Mouse (Mus musculus) central nervous system, embryonic 18 days (tissue): ENCODE results near the gene Mcemp1. TPM values are rescaled to one million over a fixed set of nuclear protein-coding genes. Genes with fewer than 3 reads are reported as not detected.

Experiments
- polyA plus RNA-seq: library from polyadenylated mRNA; depleted of rRNA; stranded (reverse); fragments of >200 nt; gene quantifications from 2 replicates; pipeline ENCODE4 v1.2.3, GENCODE M21; 2012; rRNA removed

Gene Mcemp1
- polyA plus RNA-seq, result 0.27 and 0.28 TPM in 2 replicates

GRCm38 (mm10) chr8:3665507-3665906 lies at the start of gene Mcemp1:
Gene Mcemp1 (plus strand): TSS chr8:3665754.

GRCm38 (mm10) chr8:3621199-3621970 lies 44.2 kb upstream of the Mcemp1 start, which contains the start of the genes Xab2 and Pet100:
Gene Xab2 (minus strand): TSS chr8:3621316.
Gene Pet100 (plus strand): TSS chr8:3621548.

GRCm38 (mm10) chr8:3625445-3625844 lies 40.1 kb upstream of the Mcemp1 start, which contains the start of gene Pcp2:
Gene Pcp2 (minus strand): TSS chr8:3625545.

GRCm38 (mm10) chr8:3630647-3631477 lies 34.7 kb upstream of the Mcemp1 start, which contains the start of gene Stxbp2:
Gene Stxbp2 (plus strand): TSS chr8:3630955.

GRCm38 (mm10) chr8:3655526-3655925 lies 10.0 kb upstream of the Mcemp1 start, which contains the start of gene Retn:
Gene Retn (plus strand): TSS chr8:3655770.

GRCm38 (mm10) chr8:3671980-3672491 lies 6.5 kb downstream of the Mcemp1 start, which contains the start of gene Fcor:
Gene Fcor (minus strand): TSS chr8:3672362.

GRCm38 (mm10) chr8:3676131-3676992 lies 10.8 kb downstream of the Mcemp1 start, which contains the start of gene Trappc5:
Gene Trappc5 (plus strand): TSS chr8:3676299.

GRCm38 (mm10) chr8:3694121-3694520 lies 28.6 kb downstream of the Mcemp1 start, which contains the start of gene Fcer2a:
Gene Fcer2a (minus strand): TSS chr8:3694175.

Other genes starting within 250 kb of the Mcemp1 start
- 2.4 and 2.9 TPM in 2 replicates for gene Pex11g, start 198.1 kb upstream of the Mcemp1 start, polyA plus RNA-seq
- 0.58 and 0.62 TPM in 2 replicates for gene Tex45, start 194.9 kb upstream of the Mcemp1 start, polyA plus RNA-seq
- 74.2 and 92.5 TPM in 2 replicates for gene Zfp358, start 172.6 kb upstream of the Mcemp1 start, polyA plus RNA-seq
- 236 and 248 TPM in 2 replicates for gene Mcoln1, start 165.3 kb upstream of the Mcemp1 start, polyA plus RNA-seq
- gene Pnpla6, start 150.4 kb upstream of the Mcemp1 start, polyA plus RNA-seq, result 59.1 and 61.3 TPM in 2 replicates
- 0.26 and 0.55 TPM in 2 replicates for gene C330021F23Rik, start 97.8 kb upstream of the Mcemp1 start, polyA plus RNA-seq
- 72.3 and 75.4 TPM in 2 replicates for gene Camsap3, start 78.5 kb upstream of the Mcemp1 start, polyA plus RNA-seq
- 63.3 and 64.9 TPM in 2 replicates for gene Xab2, start 44.4 kb upstream of the Mcemp1 start, polyA plus RNA-seq
- gene Pet100, start 44.2 kb upstream of the Mcemp1 start, polyA plus RNA-seq, result 49.0 and 56.9 TPM in 2 replicates
- gene Pcp2, start 40.2 kb upstream of the Mcemp1 start, polyA plus RNA-seq, result 1.1 and 17.6 TPM in 2 replicates
- gene Stxbp2, start 34.8 kb upstream of the Mcemp1 start, polyA plus RNA-seq, result 209 and 221 TPM in 2 replicates
- 0.95 and 1.3 TPM in 2 replicates for gene Retn, start 10.0 kb upstream of the Mcemp1 start, polyA plus RNA-seq
- 11.2 and 13.3 TPM in 2 replicates for gene Fcor, start 6.6 kb downstream of the Mcemp1 start, polyA plus RNA-seq
- 61.4 and 63.1 TPM in 2 replicates for gene Trappc5, start 10.5 kb downstream of the Mcemp1 start, polyA plus RNA-seq
- 0.03 TPM in 1 of 2 replicates, not detected in the other for gene Fcer2a, start 28.4 kb downstream of the Mcemp1 start, polyA plus RNA-seq
- gene Clec4g, start 54.9 kb downstream of the Mcemp1 start, polyA plus RNA-seq, result not detected in 2 replicates
- gene Cd209a, start 83.2 kb downstream of the Mcemp1 start, polyA plus RNA-seq, result 0.03 TPM in 1 of 2 replicates, not detected in the other
- gene Cd209e, start 188.6 kb downstream of the Mcemp1 start, polyA plus RNA-seq, result not detected in 2 replicates
- gene Cd209d, start 212.8 kb downstream of the Mcemp1 start, polyA plus RNA-seq, result not detected in 2 replicates